Mouse (Mus musculus): ENCODE results near the gene Snx5.

The Snx5 gene

GRCm38 (mm10) chr2:144267004-144267730 lies 3.5 kb downstream of the Snx5 start:
- peak; percentile 64 for DNase-seq

- DNase-seq = peak; percentile 98
Observed at GRCm38 (mm10) chr2:144265916-144266683, 4.6 kb downstream of the Snx5 start.

DNA sequence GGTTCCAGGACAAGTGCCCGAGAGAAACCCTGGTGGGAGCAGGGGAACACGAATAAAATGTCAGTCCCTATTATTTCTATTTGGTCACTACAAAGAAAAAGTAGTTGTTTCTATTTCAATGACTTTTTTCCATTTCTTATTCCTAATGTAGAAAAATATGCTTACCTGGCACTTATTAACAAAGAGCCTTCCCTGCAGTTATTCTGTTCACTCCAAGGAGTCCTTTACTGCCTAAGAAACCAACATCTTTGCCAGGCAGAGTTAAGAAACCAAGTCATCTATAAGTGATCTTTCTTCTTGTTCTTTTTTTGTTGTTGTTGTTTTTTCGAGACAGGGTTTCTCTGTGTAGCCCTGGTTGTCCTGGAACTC lies 5.6 kb downstream of the Snx5 start:
- no peak for DNase-seq

GRCm38 (mm10) chr2:144264398-144265119 lies 6.1 kb downstream of the Snx5 start:
- DNase-seq = peak; percentile 87

DNA sequence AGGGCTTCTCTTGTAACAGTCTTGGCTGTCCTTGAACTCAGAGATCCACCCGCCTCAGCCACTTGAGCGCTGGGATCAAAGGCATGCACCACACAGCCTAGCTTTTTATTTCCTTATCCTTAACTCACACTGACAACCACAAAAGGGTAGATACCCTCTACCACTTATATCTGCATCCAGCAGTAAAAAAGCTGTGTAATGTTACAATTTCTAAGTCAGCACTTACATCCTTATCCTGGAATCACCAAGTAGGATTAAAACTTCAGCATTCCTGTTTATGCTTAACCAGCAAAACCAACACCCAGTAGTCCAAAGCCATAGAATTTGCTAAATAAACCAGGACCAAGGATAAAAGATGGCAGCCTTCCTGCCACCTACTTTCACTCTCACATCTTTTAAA lies 7.9 kb downstream of the Snx5 start:
- DNase-seq = peak; percentile 68

DNA sequence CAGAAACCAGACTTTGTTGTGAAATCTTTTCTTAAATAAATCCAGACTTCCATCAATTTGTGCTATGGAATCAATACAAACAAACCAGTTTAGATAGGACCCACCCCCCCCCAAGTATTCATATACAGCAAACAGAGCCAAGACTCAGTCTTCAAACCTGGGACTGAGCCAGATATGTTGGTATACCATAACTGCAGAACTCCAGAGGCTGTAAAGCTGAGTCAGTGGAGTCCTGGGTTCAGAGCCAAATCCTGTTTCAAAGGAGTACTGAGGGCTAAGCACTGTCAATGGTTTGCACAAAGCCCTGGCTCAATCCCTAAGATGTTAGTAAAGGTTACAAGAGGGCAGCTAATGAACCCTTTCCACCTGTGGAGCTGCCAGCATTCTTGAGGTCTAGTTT lies 20.6 kb downstream of the Snx5 start:
- DNase-seq = no peak

GRCm38 (mm10) chr2:144248613-144249376 lies 21.9 kb downstream of the Snx5 start:
- DNase-seq = peak; percentile 90

DNA sequence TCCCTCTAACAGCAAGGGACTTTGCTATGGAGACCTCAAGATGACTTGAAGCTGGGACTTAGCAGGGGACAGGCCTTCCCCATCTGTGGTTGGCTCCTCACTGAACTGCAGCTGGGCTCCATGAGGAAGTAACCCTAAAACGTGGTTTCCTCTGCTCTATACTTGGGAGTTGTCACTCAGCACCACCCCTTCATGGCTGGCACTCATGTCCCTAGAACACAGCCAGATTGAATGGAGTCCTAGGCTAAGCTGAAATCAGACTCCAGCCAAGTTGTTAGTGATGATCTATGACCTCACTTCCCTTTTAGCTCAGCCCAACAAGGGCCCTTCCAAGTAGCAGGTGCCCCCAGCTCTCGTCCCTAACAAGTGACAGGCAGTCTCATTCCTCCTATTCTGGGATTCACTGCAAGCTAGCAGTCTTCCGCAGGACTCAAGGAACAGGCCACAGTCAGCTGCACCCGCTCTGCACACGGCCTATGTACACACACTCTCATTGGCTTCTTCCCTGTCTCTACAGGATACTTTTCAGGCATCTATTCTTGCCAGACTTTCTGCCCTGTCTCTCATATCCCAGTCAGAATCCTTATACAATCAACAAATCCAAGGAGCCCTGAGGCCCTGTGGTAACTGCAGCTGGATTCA lies 23.2 kb downstream of the Snx5 start:
- DNase-seq = peak; percentile 98

DNA sequence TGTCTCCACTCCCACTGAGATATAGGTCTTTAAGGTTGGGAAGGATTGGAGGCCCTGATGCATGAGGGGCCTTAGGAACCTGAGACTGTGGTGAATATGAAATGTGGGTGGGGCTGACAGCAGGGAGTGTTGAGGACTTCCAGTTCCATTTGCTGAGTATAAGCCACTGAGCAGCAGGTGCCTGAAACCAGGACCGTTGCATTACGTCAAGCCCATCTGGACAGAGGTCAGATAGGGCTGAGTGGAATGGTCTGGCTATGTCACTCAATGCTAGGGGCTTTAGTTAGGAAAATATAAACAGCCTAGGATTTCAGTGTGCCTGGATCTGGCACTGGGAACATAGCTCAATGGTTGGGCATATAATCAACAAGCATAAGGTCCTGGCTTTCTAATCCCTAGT lies 24.4 kb downstream of the Snx5 start:
- peak; percentile 89 for DNase-seq

- peak; percentile 98 for DNase-seq
Observed at GRCm38 (mm10) chr2:144245464-144245863, 25.2 kb downstream of the Snx5 start.

GRCm38 (mm10) chr2:144240095-144240899 lies 30.4 kb downstream of the Snx5 start:
- peak; percentile 89 for DNase-seq

DNA sequence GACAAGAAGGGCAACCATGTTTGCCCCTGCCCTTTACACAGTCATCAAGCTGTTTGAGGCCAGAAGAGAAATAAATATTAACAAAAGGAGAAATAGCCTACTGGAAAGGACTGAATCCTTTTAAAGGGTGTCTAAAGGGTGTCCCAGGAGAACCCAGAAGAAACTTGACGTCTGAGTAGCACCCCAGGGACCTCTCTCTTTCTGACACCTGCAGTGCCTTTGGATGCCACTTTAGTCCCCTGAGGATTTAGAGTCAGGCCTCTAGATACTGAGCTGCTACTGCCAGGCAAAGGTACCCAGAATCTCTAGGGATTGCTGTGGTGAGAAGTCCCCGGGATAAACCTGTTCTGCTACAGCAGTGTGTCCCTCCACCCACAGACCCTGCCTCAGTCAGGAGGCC lies 31.4 kb downstream of the Snx5 start:
- peak; percentile 89 for DNase-seq

DNA sequence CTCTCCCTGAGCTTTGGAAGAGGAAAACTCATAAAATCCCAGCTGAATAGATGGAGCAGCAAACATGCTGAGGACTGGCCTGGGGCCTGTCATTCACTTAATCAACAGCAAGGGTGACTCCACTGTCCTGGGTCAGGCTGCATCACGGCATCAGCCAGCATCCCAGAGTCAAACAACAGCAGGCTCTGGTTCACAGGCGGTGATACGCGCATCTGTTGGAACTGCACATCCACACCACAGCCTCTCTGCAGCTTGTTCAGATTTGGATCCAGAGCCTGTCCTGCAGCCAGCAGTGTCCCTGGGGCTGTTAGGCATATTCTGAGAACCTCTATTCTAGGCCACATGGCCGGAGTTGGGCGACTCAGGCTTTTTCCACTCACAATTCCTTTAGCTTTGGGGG lies 32.4 kb downstream of the Snx5 start:
- peak; percentile 99 for DNase-seq

DNA sequence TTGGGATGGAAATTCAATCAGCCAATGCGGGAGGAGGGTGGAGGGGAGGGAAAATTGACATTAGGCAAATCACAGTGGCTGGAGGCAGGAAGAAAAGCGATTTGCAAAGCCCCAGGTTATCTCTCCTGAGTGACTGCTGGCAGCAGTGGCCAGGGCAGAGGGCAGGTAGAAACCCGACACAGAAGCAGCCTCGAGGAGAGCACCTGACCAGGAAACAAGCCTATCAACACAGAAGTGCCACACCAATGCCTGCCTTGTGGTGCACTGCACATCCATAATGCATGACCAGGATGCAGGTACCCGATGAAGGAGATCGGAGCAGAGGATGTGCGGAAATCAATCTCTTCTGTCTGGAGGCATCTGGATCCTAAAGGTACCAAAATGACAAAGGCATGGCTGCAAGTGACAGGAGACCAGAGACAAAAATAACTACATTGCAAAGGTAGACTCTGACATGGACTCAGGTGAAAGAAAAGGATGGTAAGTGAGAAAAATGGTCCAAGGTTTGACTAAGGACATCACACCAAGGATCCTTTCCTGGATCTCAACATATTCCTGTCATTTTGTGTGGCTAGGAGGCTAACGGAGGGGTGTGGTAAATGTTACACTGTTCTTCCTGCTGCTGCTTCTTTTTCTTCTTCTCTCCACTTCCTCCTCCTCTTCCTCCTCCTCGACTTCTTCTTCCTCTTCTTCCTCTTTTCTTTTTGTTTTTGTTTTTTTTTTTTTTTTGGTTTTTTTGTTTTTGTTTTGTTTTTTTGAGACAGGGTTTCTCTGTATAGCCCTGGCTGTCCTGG lies 33.7 kb downstream of the Snx5 start:
- DNase-seq = peak; percentile 90

- peak; percentile 82 for DNase-seq
Observed at GRCm38 (mm10) chr2:144235776-144236175, 34.9 kb downstream of the Snx5 start.

DNA sequence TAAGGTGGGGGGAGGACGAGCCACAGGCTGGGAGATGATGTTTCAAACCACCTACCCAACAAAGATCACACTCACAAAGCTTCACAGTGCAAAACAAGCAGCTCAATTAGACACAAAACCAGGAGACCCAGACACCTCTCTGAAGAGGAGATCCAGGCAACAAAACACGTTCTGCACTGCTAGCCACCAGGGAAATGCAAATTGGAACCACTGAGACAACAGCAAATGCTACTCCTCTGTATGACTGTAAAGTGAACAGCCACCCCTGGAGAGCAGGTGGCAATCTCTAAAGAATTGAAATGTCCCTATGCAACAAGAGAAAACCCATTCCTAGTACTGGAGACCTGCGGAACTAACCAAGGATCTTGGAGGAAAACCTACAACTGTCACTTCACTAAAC lies 37.2 kb downstream of the Snx5 start:
- no peak for DNase-seq

GRCm38 (mm10) chr2:144231115-144231514 lies 39.6 kb downstream of the Snx5 start:
- no peak for DNase-seq

GRCm38 (mm10) chr2:144230498-144230897 lies 40.2 kb downstream of the Snx5 start:
- DNase-seq = peak; percentile 92

GRCm38 (mm10) chr2:144229647-144230046 lies 41.1 kb downstream of the Snx5 start:
- DNase-seq = no peak

GRCm38 (mm10) chr2:144228521-144229346 lies 42.0 kb downstream of the Snx5 start:
- no peak for DNase-seq

Data from heart, adult 11 months (tissue).